Mouse (Mus musculus) ES-Bruce4 (cell line): ENCODE results near the gene Med4.

Experiments
- CTCF ChIP-seq: IDR thresholded peaks from one replicate; pipeline ENCODE4 v1.8.1; 2011; ENCODE audit warnings: low read depth, low read length
- EP300 ChIP-seq: IDR thresholded peaks from 2 replicates; pipeline ENCODE4 v1.6.1; 2011; ENCODE audit warnings: low read depth, low read length; ENCODE audit not compliant: insufficient read depth
- POLR2A ChIP-seq: IDR thresholded peaks from one replicate; pipeline ENCODE4 v1.8.1; 2011; ENCODE audit warnings: low read length; ENCODE audit not compliant: insufficient read depth

DNA sequence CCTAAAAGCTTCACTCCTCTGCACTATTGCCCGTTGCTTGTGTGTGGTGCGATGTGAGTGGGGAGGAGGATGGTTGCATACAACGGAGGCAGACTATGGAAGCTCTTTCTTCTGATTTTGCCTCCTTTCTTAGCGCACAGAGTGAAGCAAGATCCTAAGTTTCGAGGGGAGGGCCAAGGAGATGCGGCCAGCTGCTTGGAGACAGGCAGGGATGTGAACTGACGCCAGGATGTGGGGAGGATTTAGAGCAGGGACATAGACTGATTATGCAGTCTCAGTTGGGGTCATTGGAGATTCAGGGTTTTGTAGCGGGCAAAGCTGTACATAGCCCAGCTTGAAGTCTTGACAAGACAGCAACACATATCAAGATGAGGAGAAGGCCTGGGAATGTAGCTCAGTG is 3.5 kb upstream of the Med4 start:
- TF ChIP-seq POLR2A (no peak), CTCF (no peak), EP300 (no peak)
